Mouse (Mus musculus) kidney, postnatal 36 days (tissue): ENCODE measurements around the gene 3110009E18Rik.
A peak's percentile ranks its signal among the peaks of the same experiment; 100 is the strongest.

ENCODE experiments used
- DNase-seq, 2 experiments: peaks; one replicate each; pipeline ENCODE4 v3.0.0; 2021 to 2022; ENCODE audit warnings: mixed read lengths in 2 of 2

Gene 3110009E18Rik

DNA sequence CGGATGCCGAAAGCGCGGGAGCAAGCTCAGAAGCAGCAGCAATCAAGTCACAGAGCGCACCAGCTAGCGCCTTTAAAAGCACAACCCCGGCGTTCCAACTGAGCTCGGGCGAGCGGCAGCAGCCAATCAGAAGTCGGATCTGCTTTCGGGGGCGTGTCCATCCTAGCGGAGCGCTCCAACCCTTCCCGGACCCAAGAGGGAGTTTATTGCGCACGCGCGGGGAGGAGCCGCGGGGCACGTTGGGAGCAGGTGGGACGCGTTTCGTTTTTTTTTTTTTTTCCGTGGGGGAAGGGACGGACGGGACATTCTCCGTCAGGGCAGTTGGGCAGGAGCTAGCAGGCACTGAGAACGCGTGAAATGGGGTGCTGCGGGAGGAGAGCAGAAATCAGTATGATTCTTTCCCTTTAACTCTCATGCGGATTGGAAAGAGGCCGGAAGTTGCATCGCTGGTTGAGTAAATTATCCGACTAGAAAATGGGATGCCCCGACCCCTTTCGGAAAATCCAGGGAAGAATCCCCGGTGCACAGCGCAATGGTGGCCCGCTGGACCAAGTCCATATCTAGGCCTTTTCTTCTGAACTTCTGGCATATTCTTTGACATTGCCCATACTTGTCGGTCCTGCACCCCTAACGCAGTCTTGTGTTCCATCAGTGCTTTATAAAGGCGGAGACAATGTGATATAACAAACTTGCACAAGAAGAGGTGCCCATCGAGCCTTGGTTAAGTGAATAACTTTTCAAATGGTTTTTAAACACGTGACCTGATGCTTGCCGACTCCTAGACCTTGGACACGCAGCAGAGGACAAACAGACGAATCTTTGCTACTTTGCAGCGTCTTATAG is at the start of gene 3110009E18Rik, which contains the start of gene Dbi:
3110009E18Rik (plus strand) TSS at position 219 of the 843 bp plus-strand sequence.
Dbi (minus strand) TSS at position 110 of the 843 bp plus-strand sequence.
- DNase-seq, result peak; percentile 99

DNA sequence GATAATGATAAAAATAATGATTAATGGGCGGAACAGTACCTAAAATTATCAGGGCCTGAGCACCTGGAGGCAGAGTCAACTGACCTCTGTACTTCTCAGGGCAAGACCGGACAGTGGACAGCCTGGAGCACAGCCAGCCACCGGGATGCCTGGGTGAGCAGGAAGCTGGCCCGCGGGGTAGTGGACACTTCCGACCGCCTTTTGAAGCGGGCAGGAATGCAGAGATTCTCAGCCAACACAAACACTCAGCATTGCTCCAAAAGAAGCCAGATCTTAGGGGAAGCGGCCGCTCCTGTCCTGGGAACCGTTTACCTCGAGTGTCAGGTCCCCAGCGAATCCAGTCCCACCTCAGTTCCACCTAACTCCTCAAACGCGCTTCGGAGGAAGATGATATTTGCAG is 48.1 kb upstream of the 3110009E18Rik start:
- DNase-seq, result peak; percentile 95 to 97

DNA sequence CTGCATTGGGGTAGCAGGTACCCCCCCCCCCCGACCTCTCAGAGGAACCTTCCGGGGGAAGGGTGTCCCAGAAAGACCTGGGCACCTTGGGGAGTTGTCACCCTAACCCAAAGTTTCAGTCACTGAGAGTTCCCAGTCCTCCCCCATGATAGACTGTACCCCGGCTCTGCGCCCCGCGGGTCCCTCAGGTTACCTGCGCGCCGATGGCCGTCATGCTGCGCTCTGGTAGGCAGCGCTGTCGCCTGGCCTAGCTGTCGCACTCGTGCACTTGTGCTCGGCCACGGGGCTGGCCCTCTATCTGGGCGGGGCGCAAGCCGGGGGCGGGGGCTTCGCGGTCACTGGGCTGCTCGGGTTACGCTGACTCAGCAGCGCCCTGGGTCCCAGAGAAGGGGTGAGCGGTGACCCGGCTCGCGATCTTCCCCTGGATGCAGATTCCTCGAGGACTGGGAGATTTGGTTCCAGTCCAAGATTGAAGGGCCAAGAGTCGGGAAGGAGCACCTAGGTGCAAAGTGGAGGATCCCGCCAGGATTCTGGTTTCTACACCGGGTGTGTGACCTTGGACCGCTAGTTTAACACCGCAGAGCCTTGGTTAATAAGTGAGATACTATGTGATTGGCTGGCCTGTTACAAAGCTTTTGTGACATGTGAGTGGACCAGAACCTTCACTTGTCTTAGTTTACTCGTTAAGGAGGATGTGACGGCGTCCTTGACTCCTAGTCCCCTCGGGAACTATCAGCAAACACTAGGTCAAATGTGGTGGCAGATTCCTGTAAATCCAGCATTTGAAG is 47.3 kb upstream of the 3110009E18Rik start, which contains the start of gene Tmem37:
Tmem37 (minus strand) TSS at position 556 of the 788 bp plus-strand sequence.
- peak; percentile 95 to 96 for DNase-seq

DNA sequence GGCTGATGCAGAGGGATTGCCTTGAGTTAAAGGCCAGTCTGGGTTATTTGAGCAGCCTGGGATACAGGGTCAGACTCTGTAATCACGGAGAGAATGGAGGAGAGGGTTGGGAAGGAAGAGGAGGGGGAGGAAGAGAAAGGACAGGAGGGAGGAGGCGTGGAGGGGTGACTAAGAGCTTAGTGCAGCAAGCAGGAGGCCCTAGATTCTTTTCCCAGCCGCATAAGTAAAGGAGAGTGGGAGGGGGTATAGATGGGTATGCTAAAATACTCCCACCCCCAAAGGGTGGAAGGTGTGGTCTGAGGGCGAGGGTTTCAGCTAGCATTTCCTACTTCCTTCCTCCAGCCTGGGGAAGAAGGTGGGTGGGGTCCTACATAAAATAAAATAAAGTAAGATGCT is 46.7 kb upstream of the 3110009E18Rik start:
- DNase-seq, result no peak

DNA sequence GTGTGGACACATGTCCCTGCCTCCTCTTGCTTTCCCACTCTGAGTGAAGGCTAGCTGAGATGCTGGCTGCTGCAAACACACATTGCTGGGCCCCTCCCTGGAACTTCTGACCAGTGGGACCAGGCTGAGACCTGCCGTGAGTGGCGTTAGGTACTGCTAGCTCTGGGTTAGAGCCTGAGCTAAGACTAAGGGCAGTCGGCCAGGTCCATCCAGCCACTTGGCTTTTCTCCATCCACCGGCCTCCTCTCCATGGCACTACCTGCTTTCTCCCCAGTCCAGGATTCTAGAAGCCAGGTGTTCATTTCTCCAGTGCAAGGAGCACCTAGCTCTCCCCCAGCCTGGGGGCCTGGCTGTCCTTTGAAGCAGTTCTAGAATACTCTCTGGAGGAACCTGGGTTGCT is 46.1 kb upstream of the 3110009E18Rik start:
- DNase-seq, result peak; percentile 73 to 77

DNA sequence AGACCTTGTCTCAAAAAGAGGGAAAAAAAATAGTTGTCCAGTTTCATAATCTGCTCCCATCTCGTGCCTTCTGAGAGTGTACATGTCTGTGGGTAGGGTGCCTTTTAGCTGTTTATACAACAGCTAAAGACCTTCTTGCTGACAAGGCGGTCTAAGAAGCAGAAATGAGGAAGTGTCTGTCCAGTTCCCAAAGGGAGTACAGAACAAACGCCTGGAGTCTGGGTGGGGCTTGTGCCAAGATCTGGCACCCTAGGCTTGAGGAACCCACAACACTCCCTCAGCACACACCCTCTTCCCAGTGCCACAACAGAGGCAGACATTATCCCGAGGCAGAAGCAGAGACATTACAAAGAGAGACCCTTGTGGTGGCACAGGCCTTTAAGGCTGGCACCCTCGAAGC is 45.5 kb upstream of the 3110009E18Rik start:
- DNase-seq, result peak in 1 of 2 experiments; percentile 26

DNA sequence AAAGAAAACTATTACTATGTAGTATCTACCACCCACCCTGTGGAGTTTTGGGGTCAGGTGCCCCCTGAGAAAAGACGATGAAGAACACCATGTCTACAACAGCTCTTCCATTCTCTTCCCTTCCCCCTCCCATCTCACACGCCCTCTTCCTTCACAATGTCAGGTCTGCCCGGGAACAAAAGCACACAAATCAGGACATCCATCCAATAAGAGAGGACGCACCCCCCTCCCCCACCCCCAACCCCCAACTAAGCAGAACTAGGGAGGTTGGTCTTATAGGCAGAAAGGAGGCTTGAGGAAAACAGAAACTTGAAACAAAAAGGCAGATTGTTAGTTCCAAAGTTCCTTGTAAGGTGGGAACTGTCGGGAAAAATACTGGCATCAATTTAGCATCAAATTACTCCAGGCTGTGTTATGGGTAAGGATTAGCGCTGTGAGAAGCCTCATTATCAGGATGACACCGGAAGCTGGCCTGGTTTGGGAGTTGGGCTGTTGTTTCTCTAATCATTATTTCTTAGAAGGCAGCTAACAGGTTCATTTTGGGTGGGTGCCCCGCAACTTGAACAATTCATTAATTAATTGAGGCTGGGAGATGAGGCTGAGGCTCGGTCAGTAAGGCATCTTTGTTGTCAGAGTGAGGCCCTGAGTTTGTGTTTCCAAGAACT is 43.1 kb upstream of the 3110009E18Rik start:
- DNase-seq, result no peak

DNA sequence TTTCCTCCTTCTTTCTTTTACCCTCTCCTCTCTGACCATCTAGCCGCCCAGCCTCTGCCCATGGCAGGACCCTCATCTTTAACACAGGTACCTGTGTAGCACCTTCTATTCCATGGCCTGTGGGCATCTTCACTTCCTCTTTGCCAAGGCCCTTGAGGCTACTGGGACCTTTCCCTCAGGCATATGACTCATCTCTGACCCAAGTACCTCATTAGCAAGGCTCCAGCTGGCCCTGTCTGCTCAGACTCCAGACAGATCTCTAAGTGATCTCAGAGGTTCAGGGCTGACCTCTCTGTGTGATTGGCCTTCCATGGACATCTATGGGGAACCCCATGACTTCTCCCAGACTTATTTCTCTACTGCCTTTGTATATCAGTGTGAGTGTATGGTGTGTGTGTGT is 40.4 kb upstream of the 3110009E18Rik start:
- no peak for DNase-seq

DNA sequence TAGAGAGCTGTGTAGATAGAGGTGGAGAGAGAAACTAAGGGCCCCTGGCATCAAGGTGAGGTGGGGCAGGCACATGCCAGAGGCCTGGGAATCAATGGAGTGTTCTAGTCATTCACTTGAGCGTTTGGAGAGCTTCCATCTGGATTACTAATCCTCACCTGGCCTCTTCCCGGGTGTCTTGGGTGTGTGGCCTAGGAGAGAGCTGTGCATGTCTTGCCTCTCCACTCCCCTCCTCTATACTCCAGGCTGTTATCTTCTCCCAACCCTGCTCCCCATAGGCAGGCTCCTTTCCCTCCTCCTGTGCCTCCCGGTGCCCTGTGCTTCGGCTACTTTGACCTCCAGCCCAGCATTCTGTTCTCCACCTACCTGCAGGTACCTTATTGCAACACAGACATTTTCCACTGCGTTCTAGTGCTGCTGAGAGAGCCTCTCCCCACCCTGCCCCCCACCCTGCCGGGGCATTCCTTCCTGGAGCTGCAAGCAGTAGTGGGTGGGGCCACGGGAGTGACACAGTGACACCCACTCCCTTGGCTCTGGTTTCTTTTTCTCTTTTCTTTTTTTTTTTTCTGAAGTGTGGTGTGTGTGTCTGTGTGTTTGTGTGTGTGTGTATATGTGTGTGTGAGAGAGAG is 37.9 kb upstream of the 3110009E18Rik start:
- peak; percentile 56 to 63 for DNase-seq

DNA sequence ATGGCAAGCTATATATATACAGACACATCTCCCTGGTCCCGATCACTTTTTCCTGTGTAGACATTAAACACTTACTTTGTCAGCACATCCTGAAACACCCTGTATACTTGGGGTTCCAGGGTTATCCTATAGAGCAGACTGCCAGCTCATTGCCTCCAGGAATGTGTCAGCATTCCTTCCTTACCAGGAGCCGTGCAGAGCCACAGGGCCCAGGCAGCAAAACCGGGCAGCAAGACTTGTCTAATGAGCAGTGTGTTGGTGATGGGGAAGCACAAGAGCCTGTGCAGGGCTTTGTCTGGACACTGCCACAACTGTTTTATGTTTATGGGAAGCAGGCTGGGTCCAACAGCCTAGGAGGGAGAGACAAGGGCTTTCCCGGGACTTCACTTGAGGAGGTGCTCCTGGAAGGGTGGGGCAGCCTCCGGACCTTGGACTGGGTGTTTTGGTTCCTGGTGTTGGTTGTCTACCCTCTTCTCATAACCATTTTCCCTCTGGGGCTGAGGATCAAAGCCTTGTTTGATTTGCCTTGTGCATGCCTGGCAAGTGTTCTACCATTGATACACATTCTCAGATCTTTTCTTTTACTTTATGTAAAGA is 37.0 kb upstream of the 3110009E18Rik start:
- DNase-seq, result no peak

DNA sequence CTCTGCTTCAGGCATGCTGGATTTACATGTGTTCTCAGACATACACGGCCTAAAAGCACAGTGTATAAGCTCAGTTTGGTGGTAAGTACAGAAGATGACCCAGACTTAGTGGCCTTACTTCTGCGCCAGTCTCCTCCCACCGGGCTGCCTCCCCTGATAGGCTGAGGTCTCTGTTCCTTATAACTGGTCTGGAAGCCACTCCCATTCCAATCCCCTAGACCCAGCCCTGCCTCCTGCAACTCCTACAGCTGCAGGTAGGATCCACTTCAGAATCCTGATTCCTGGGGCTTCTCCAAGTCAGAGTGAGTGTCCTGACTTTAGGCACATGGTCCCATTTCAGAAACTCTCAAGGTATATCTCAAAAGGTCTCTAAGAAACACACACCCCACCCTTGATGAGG is 35.3 kb upstream of the 3110009E18Rik start:
- DNase-seq, result no peak

DNA sequence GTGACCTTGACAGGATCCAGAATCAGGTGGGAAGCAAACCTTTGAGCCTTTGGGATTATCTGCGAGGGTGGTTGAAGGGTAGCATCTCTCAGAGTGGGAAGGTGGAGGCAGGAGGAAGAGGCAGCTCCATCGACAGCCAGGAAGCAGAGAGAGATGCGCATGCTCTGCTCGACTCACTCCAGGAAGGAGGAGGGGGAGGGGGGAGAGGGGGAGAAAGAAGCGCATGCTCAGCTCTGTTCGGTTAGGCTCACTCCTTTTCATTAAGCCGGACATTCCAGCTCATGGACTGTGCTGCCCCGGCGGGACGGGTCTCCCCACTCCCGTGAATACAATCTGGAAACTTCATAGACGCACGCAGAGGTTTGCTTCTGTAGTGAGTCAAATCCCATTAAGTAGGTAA is 34.3 kb upstream of the 3110009E18Rik start:
- DNase-seq, result no peak

DNA sequence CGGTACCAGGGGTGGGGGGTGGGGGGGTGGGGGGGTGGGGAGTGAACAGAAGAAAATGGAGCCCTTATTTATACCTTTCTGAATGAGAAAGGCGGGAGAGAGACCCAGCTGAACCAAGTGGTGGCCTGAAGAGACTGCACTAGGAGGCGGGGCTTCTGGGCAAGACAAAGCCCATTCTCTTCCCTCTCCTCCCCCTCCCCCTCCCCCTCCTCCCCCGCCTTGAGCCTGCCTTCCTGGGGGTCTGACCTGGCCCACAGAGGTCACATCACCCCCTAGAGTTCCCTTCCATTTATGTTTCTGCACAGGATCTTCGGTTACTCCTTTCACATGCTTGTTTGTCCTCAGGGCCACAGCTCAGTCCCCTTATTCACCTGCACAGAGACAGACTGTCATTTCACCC is 31.8 kb upstream of the 3110009E18Rik start:
- DNase-seq, result no peak

DNA sequence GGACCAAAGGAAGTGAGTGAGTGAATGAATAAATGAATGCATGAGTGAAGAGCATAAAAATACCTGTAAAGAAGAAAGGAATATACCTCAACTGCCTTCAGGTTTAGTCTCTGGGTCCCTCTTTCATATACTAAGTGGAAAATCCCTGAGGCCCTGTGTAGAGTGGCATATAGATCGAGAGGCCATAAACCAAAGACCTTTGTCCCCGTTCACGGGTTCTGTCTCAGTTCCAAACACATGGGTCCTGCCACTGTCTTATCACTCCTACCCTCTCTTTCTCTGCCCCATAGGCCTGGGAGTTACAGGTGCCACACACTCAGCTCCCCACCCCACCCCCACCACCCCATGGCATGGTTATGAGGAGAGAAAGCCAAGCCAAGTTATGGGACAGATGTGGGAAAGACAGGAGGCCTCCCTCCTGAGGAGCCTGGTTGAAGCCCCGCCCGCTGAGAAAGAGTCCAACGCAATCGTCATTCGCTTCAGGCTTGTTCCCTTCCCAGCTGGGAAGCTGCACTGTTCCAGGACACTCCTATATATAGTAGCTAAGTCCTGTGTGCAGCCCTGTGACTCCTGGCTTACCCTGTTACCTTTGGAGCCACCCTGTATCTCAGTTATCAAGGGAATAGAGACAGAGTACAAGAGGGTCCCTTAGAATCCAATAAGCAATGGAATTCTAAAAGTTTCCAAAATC is 30.0 kb upstream of the 3110009E18Rik start:
- no peak for DNase-seq

DNA sequence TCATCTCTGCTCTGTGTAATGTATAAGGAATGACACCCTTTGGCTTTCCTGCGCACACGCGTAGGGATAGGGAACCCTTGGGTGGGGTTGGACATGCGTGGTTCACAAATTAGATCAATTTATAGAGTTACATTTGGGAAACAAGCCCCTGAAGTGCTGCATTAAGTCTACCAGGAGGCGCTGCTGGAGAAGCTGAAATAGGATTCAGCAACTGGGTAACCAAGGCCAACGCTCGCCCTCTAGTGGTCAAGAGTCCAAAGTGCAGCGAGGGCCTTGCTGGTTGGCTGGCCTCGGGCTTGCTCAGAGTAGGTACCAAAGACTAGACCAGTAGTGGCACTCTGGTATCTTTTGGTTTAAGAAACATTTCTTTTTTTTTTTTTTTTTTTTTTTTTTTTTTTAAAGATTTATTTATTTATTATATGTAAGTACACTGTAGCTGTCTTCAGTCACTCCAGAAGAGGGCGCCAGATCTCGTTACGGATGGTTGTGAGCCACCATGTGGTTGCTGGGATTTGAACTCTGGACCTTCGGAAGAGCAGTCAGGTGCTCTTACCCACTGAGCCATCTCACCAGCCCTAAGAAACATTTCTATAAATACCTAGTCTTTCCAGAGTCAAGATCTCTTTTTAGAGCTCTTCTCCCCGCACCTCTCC is 27.4 kb upstream of the 3110009E18Rik start:
- DNase-seq, result peak; percentile 91 to 95

DNA sequence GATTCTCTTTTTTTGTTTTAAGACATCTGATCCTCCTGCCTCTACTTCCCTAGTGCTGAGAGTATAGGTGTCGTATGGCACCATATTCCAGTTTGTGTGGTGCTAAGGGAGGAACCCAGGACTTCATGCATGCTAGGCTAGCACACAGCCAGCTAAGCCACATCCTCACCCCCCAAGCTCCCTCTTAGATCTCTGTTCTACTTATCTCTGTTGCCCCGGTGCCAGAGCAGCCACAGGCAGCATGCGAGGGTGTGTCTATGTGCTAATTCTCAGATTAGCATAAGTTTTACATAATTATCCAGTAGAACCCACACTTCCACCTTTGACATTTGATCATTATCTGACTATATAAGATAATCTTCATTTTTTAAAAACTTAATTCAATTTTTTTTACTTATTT is 26.1 kb upstream of the 3110009E18Rik start:
- DNase-seq, result no peak

DNA sequence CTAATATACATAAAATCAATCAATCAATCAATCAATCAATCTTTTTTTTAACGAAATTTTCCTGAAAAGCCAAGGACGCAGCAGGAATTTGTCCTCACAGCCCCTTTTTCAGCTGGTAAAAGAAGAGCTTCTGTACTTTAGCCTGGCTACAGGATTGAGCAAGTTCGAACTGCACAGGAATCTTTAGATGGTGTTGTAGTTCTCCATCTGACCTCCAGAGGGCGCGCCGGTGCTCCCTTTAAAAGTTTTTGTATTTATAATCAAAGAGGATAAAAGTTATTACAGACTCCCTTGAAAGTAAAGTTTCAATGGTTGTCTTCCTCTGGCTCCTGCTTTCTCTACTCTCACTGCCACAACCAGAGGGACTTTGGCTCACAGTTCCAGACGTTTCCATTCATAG is 22.7 kb upstream of the 3110009E18Rik start:
- DNase-seq, result peak; percentile 79 to 88

DNA sequence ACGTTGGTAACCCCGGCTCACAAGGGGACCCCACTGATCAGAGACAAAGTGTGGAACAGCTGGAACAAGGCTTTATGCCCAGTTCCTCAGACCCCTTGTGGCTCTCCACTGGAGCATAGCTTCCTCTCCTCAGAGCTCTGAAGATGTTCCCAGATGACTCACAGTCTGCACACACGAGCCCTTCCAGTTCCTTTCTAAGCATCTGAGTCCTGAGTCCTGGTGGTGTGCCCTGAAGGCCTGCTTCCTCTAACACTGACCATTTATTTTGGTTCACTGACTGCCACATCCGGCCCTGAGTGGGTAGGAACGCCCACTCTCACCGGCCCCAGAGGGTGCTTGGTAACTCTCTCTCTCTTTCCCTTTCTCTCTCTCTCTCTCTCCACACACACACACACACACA is 21.5 kb upstream of the 3110009E18Rik start:
- DNase-seq, result peak in 1 of 2 experiments; percentile 32

DNA sequence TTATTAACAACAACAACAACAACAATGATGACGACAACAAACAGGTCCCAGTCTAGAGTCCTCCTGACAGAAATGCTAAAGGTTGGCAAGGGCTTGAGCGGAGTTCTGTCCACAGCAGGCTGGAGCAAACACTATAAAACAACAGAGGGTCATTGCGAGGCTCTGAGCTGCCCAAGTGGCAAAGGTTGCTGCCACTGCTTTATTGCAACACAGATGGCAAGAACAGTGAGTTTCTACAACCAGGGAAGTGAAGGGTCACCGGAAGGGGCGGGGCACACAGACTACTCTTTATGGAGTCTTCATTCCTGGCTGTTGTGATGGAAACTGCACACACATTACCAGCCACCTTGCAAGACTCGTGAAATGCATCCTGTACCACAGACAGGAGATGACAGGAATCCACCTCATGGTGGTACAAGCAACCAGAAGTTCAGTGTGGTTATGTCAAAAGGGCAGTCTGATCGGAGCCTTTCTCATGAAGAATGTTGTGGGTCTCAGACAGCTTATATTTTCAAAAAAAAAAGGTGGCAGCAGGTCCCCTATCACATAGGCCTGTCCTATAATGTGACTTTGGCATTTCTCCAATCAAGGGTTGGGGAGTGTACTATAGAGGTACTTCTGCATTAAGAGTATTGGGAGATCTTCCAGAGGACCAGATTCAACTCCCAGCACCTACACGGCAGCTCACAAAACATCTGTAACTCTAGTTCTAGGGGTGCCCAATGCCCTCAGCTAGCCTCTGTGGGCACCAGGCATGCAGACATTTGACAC is 20.3 kb upstream of the 3110009E18Rik start:
- DNase-seq, result peak; percentile 39 to 51

DNA sequence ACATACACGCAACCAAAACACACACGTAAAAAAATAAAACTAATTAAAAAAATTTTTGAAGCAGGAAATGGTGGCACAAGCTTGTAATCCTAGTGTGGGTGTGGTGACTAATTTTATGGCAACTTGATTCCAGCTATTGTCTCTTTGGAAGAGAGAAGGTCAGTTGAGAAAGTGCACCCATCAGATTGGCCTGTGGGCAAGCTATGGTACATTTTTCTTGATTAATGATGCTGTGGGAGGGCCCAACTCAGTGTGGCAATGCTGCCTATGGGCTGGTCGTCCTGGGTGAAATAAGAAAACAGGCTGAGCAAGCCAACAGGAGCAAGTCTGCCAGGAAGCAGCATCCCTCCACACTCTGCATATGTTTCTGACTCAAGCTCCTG is 19.8 kb upstream of the 3110009E18Rik start:
- DNase-seq, result no peak
